Mouse (Mus musculus): Measurements from ENCODE around the gene Hist1h2ai. TPM values are rescaled to one million over a fixed set of nuclear protein-coding genes. Genes with fewer than 3 reads are reported as not detected.

The Hist1h2ai gene
- 37.0 TPM for total RNA-seq (2023)

DNA sequence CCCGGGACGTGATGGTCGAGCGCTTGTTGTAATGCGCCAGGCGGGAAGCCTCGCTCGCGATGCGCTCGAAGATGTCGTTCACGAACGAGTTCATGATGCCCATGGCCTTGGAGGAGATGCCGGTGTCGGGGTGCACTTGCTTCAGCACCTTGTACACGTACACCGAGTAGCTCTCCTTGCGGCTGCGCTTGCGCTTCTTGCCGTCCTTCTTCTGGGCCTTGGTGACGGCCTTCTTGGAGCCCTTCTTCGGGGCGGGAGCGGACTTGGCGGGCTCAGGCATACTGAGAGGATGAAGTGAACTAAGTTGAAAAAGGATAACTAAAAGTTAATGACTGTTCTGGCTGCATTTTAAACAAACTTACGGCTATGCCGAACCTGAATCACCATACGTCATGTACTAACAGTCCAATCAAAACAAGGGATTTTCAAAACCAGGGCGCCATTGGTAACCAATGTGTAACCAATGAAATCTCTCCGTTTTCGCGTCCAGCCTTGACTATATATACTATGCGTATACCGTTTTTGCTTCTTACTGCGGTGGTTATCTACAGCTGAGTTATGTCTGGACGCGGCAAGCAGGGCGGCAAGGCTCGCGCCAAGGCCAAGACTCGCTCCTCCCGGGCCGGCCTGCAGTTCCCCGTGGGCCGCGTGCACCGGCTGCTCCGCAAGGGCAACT, at the start of gene Hist1h2ai, which contains the start of gene Hist1h2bl:
Gene Hist1h2ai, plus strand, starts transcription at position 559 of the 676 bp plus-strand sequence.
Gene Hist1h2bl, minus strand, starts transcription at position 280 of the 676 bp plus-strand sequence.

DNA sequence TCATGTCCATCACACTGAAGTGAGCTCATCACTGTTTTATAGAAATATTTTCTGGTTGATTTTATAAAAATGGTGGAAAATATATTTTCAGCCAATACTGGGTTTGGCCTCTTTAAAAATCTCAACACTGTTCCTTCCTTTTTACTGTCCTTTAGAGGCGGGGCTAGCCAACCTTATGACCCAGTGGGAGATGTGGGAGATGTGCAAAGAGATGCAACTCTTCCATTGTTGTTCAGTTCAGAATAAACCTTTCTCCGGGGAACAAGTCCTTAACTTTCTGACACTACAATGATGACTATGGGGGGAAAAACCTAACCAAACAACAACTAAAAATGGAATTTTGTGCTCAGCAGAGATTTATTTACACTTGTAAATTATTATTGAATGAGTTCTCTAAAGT, 38.9 kb upstream of the Hist1h2ai start, which contains the start of gene Olfr1360:
Gene Olfr1360, minus strand, starts transcription at position 101 of the 400 bp plus-strand sequence.

GRCm38 (mm10) chr13:21697811-21698210, 18.4 kb upstream of the Hist1h2ai start, which contains the start of gene Olfr1359:
Gene Olfr1359, plus strand, starts transcription at chr13:21698111.

DNA sequence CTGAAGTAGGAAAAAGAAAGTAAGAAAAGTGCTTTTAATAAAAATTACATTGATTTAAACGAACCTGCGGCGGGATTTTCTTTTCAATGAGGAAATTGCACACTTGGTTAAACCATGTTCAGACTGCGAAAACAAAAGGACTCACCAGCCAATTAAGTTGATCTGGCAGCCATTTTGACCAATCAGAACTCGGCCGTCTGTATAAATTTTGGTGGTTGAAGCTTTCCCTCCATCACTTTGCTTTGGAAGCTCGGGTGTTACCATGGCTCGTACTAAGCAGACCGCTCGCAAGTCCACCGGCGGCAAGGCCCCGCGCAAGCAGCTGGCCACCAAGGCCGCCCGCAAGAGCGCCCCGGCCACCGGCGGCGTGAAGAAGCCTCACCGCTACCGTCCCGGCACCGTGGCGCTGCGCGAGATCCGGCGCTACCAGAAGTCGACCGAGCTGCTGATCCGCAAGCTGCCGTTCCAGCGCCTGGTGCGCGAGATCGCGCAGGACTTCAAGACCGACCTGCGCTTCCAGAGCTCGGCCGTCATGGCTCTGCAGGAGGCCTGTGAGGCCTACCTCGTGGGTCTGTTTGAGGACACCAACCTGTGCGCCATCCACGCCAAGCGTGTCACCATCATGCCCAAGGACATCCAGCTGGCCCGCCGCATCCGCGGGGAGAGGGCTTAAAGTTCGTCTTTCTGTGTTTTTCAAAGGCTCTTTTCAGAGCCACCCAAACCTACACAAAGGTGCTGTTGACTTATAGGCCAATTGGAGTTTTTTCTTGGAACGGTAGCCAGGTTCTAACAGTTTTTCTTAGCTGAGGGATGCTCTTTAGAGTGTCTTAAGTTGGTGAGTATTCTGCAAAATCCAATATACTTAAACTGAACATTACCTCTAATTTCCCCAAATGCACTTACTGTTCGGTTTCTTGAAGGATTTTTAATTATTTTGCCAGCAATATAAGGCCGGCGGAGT, 1.5 kb downstream of the Hist1h2ai start, which contains the start of gene Hist1h3h:
Gene Hist1h3h, plus strand, starts transcription at position 263 of the 961 bp plus-strand sequence.

GRCm38 (mm10) chr13:21721757-21722372, 5.6 kb downstream of the Hist1h2ai start, which contains the start of gene Hist1h2bm:
Gene Hist1h2bm, plus strand, starts transcription at chr13:21722044.

GRCm38 (mm10) chr13:21734906-21735767, 18.9 kb downstream of the Hist1h2ai start, which contains the start of gene Hist1h4j:
Gene Hist1h4j, plus strand, starts transcription at chr13:21735064.

GRCm38 (mm10) chr13:21750159-21751017, 34.2 kb downstream of the Hist1h2ai start, which contains the start of gene Hist1h4k:
Gene Hist1h4k, minus strand, starts transcription at chr13:21750505.

GRCm38 (mm10) chr13:21753524-21754285, 37.5 kb downstream of the Hist1h2ai start, which contains the start of the genes Hist1h2ak and Hist1h2bn:
Gene Hist1h2ak, minus strand, starts transcription at chr13:21753827.
Gene Hist1h2bn, plus strand, starts transcription at chr13:21754123.

Other genes starting within 250 kb of the Hist1h2ai start
- gene Nkapl, start 247.9 kb upstream of the Hist1h2ai start, total RNA-seq (2023) = not detected
- gene Zkscan4, start 237.5 kb upstream of the Hist1h2ai start, total RNA-seq (2023) = not detected
- not detected for gene Gm10065, start 237.0 kb upstream of the Hist1h2ai start, total RNA-seq (2023)
- 5.6 TPM for gene AK157302, start 221.2 kb upstream of the Hist1h2ai start, total RNA-seq (2023)
- 14.0 TPM for gene Gm11273, start 215.0 kb upstream of the Hist1h2ai start, total RNA-seq (2023)
- 11.5 TPM for gene Zkscan8, start 185.3 kb upstream of the Hist1h2ai start, total RNA-seq (2023)
- gene Olfr1366, start 173.6 kb upstream of the Hist1h2ai start, total RNA-seq (2023) = not detected
- not detected for gene Olfr1535, start 156.5 kb upstream of the Hist1h2ai start, total RNA-seq (2023)
- not detected for gene Olfr1364, start 134.7 kb upstream of the Hist1h2ai start, total RNA-seq (2023)
- not detected for gene Olfr1362, start 102.4 kb upstream of the Hist1h2ai start, total RNA-seq (2023)
- gene Olfr11, start 73.9 kb upstream of the Hist1h2ai start, total RNA-seq (2023) = not detected
- gene Olfr1361, start 53.0 kb upstream of the Hist1h2ai start, total RNA-seq (2023) = not detected
- not detected for gene Olfr1360, start 39.0 kb upstream of the Hist1h2ai start, total RNA-seq (2023)
- not detected for gene Olfr1359, start 18.3 kb upstream of the Hist1h2ai start, total RNA-seq (2023)
- gene Hist1h2bl, start 279 bp upstream of the Hist1h2ai start, total RNA-seq (2023) = 29.9 TPM
- gene Hist1h3h, start 1.2 kb downstream of the Hist1h2ai start, total RNA-seq (2023) = 46.7 TPM
- gene Hist1h2bm, start 5.6 kb downstream of the Hist1h2ai start, total RNA-seq (2023) = 4.5 TPM
- 10.9 TPM for gene Hist1h4j, start 18.6 kb downstream of the Hist1h2ai start, total RNA-seq (2023)
- 328 TPM for gene Hist1h4k, start 34.1 kb downstream of the Hist1h2ai start, total RNA-seq (2023)
- gene Hist1h2ak, start 37.4 kb downstream of the Hist1h2ai start, total RNA-seq (2023) = 31.4 TPM
- 80.0 TPM for gene Hist1h2bn, start 37.7 kb downstream of the Hist1h2ai start, total RNA-seq (2023)
- 8.9 TPM for gene Hist1h1b, start 64.2 kb downstream of the Hist1h2ai start, total RNA-seq (2023)
- 144 TPM for gene Hist1h3i, start 66.9 kb downstream of the Hist1h2ai start, total RNA-seq (2023)
- gene Hist1h2an, start 70.8 kb downstream of the Hist1h2ai start, total RNA-seq (2023) = 10.1 TPM
- gene Hist1h2bp, start 71.0 kb downstream of the Hist1h2ai start, total RNA-seq (2023) = 16.9 TPM
- gene Hist1h2bq, start 93.8 kb downstream of the Hist1h2ai start, total RNA-seq (2023) = 74.5 TPM
- 58.9 TPM for gene Hist1h2ao, start 94.0 kb downstream of the Hist1h2ai start, total RNA-seq (2023)
- 281 TPM for gene Hist1h4m, start 95.3 kb downstream of the Hist1h2ai start, total RNA-seq (2023)
- gene Hist1h4n, start 115.8 kb downstream of the Hist1h2ai start, total RNA-seq (2023) = 118 TPM
- 61.6 TPM for gene Hist1h2ap, start 117.1 kb downstream of the Hist1h2ai start, total RNA-seq (2023)
- 74.1 TPM for gene Hist1h2br, start 117.3 kb downstream of the Hist1h2ai start, total RNA-seq (2023)
- 0.67 TPM for gene Zfp184, start 228.7 kb downstream of the Hist1h2ai start, total RNA-seq (2023)

Measured in CD8-positive naive resting alpha-beta T cell, adult 57 days (primary cell).